Mouse (Mus musculus) thymus, adult 2 months (tissue): ENCODE measurements at regions not wholly inside any gene's neighbourhood (a gene's known extent, or its start where the extent isn't known, plus 50 kb on each side); places are given as distances from the start of the nearest gene placed in this dataset.

Experiments used
- CTCF ChIP-seq: fragments of 200-500 bp; IDR thresholded peaks from 2 replicates; pipeline ENCODE4 v1.5.1; 2012; ENCODE audit warnings: mild to moderate bottlenecking, control low read depth, low read length, moderate library complexity, borderline replicate concordance; ENCODE audit not compliant: control insufficient read depth, poor library complexity, insufficient read depth; ENCODE audit errors: extremely low read depth
- POLR2A ChIP-seq: fragments of 200-500 bp; IDR thresholded peaks from 2 replicates; pipeline ENCODE4 v1.6.1; 2012; ENCODE audit warnings: mild to moderate bottlenecking, low read length, control low read depth, moderate library complexity; ENCODE audit not compliant: control insufficient read depth, poor library complexity, insufficient read depth; ENCODE audit errors: extremely low read depth

DNA sequence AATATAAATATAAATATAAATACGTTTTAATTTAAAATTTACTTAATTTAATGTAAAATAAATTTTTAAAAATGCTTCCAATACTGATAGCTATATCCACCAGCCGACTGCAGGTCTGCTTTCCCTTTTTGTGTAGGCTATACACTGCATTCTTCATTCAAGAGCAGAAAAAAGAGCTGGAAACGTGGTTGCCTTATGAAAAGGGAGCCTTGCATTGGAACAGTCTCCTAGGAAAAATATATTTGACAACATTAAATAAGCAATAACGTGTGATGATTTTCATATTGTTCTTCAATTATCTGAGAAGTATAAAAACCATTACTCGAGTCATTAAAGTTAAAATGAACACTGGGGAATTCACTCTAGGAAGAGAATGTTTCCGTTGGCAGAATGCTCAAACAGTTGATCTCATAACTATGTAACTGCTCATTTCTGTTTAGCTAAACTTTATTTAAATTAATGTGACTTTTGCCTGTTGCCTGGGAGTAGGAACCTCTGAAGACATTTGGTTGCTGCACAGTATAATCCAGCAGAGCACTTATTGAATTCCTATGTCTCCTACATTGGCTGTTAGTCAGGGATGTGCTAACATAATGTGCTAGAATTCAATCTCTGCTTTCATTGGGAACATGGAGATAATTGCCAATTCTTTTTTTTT, 172.0 kb downstream of the Lurap1l start:
- TF ChIP-seq CTCF: no peak
- TF ChIP-seq POLR2A: no peak
